Mouse (Mus musculus): ENCODE results near the gene Plcb1. TPM values are rescaled to one million over a fixed set of nuclear protein-coding genes. Genes with fewer than 3 reads are reported as not detected.

Gene Plcb1
- 2.8 and 6.4 TPM in 2 replicates for polyA plus RNA-seq (2011; ENCODE audit: insufficient read length, low read depth, missing spikeins)

DNA sequence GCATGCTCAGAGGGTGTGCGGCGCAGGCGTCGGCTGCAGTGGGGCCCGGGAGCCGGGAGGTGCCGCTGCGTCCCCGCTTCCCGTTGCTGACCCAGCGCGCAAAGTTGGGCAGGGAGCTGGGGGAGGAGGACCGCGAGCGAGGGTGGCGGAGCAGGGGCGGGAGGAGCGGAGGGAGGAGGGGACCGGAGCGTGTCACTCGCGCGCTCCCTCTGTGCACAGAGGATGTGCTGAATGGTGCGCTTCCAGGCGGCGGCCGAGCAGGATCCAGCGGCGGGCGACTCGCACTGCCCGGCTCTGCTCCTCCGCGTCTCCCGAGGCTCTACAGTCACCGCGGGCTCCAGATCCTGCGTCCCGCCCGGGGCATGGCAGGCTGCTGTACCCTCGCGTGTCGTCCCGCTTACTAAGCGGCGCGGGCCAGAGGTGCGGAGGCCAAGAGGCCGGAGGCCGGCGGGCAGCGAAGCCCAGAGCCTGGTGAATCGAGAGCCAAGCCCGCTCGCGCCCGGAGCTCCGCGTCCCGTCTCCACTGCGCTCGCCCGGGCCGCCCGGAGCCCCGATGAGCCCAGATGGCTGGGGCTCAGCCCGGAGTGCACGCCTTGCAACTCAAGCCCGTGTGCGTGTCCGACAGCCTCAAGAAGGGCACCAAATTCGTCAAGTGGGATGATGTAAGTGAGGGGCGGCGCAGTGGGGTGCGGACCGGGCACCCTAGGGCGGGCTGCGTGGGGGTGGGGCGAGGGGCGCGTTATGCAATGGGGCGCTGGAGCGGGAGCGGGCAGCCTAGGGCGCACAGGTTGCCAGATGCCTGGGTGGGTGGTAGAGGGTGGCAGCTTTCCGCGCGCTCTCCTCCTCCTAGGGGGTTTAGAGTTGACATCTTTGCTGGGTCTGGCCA, at the start of gene Plcb1:
Gene Plcb1, plus strand, starts transcription at position 98 of the 886 bp plus-strand sequence.
- peak; percentile 81 for TF ChIP-seq CTCF (IDR thresholded peaks at IDR 0.05; ENCODE audit: borderline replicate concordance, insufficient read depth, low read length)
- peak; percentile 64 for TF ChIP-seq POLR2A (IDR thresholded peaks at IDR 0.05; ENCODE audit: low read depth, low read length)
- H3K27ac ChIP-seq (ENCODE audit: insufficient read depth, low read length) = no peak within 1 kb of the TSS

DNA sequence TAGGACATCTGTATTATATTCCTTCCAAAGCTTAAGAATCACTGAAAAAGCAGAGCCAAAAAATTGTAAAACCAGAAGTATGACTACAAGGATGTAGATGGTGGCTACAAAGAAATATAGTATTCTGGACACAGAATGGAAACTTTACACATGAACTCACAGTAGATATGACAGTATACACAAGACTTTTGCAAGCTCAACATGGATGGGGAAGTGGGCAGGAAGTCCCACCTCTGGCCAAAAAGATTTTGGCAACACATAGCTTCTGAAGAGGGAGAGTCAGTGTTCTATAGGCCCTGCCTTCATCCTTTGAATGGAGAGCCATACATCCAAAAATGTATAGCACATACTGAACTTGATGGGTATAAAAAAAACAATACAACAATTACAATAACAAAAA, 30.3 kb upstream of the Plcb1 start:
- Histone ChIP-seq H3K4me3 (ENCODE audit: insufficient read depth, low read length) (no peak overlapping the region), H3K27ac (ENCODE audit: insufficient read depth, low read length) (no peak overlapping the region), H3K4me1 (ENCODE audit: control insufficient read depth, insufficient read depth, low read length) (no peaks in the 10 kb centered on the region)
- TF ChIP-seq CTCF (IDR thresholded peaks at IDR 0.05; ENCODE audit: borderline replicate concordance, insufficient read depth, low read length) (no peak), POLR2A (IDR thresholded peaks at IDR 0.05; ENCODE audit: low read depth, low read length) (no peak)

More for the DNA sequence above, at the start of gene Plcb1:
- Histone ChIP-seq H3K4me3 (ENCODE audit: insufficient read depth, low read length) (peak within 1 kb of the TSS; percentile 51), H3K4me1 (ENCODE audit: control insufficient read depth, insufficient read depth, low read length) (no peaks in the 10 kb centered on the region)

DNA sequence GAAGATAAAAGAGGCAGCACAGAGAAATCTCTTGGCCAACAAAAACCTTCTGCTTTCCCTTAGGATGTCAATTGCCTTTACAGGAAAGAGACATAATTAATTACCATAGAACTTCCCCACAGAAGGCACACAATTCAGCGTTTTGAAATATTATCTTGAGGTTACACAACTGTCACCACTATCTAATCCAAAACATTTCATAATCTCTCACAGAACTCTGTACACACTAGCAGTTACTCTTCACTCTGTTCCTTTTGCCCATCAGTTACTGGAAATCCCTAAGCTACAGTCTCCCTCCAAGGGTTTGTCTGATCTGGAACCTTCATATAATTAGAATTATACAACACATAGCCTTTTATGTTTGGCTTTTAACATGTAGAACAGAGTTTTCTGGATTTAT, 29.8 kb upstream of the Plcb1 start:
- no peak overlapping the region for H3K27ac ChIP-seq (ENCODE audit: insufficient read depth, low read length)
- no peak overlapping the region for H3K4me3 ChIP-seq (ENCODE audit: insufficient read depth, low read length)
- H3K4me1 ChIP-seq (ENCODE audit: control insufficient read depth, insufficient read depth, low read length) = no peaks in the 10 kb centered on the region
- TF ChIP-seq CTCF (IDR thresholded peaks at IDR 0.05; ENCODE audit: borderline replicate concordance, insufficient read depth, low read length) = no peak
- no peak for TF ChIP-seq POLR2A (IDR thresholded peaks at IDR 0.05; ENCODE audit: low read depth, low read length)

DNA sequence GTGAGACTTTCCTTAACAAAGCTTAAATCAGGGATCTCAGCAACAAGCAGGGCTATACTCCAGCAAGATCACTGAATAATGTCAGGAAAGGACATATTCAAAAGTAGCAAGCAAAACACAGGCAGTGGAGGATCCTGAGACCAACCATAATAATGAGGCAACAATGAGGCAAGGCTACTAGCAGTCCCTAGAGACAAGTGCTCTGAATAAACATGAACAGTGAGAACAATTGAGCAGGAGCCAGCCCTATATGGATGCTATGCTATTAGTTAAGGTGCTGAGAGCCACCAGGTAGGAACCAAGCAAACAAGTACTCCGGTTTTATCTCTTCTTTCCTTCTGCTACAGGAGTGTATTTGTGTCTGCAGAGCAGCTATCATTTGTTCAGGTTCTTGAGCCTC, 24.8 kb upstream of the Plcb1 start:
- no peak overlapping the region for H3K27ac ChIP-seq (ENCODE audit: insufficient read depth, low read length)

DNA sequence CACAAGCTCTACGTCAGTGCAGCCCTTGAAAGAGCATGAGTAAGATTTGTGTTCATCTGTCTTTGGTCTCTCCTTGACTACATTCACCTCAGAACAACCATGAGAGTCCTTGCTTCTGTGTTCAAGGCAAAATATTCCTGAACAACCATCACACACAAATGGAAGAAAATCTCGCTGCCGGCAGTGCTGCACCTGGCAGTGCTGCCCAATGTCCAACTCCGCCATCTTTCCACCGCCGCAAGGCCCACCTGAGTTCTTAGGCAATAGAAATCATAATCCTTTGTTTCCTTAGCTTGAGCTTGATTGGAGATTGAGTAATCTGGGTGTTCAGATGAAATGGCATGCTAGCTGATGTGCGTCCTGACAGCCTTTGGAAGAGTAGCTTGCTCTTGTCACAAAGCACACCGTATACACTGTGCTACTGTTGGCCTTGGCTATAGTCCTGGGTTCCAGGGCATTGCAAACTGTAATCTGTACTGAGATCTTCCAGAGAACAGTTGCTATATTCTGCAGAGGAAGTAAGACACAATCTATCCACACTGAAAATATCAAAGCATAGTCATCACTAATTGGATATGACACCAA, 22.4 kb upstream of the Plcb1 start:
- no peak overlapping the region for H3K4me3 ChIP-seq (ENCODE audit: insufficient read depth, low read length)
- H3K27ac ChIP-seq (ENCODE audit: insufficient read depth, low read length) = no peak overlapping the region
- H3K4me1 ChIP-seq (ENCODE audit: control insufficient read depth, insufficient read depth, low read length) = peaks cover 3% of the 10 kb centered on the region; the same call in 1 of the 2 replicates
- TF ChIP-seq CTCF (IDR thresholded peaks at IDR 0.05; ENCODE audit: borderline replicate concordance, insufficient read depth, low read length) = no peak

More for the DNA sequence above, 24.8 kb upstream of the Plcb1 start:
- Histone ChIP-seq H3K4me1 (ENCODE audit: control insufficient read depth, insufficient read depth, low read length) (peaks cover 3% of the 10 kb centered on the region; the same call in 1 of the 2 replicates), H3K4me3 (ENCODE audit: insufficient read depth, low read length) (no peak overlapping the region)
- TF ChIP-seq CTCF (IDR thresholded peaks at IDR 0.05; ENCODE audit: borderline replicate concordance, insufficient read depth, low read length) (no peak), POLR2A (IDR thresholded peaks at IDR 0.05; ENCODE audit: low read depth, low read length) (no peak)

DNA sequence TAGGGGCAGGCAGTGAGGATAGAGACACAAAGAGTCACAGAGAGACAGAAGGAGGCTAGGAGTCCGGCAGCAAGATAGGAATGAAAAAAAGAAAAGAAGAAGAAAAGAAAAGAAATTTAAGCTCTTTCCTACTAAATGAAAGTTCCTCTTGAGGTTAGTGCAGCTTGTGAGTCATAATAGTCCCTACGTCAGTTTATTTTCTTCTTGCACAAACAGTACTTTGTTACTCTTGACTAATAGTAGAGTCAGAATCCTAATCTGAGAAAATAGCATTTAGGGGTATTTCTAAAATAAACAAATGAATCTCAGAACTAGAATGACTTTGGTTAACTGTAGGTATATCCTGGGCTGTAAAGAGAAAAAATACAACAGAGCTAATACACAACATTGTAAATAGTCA, 21.4 kb upstream of the Plcb1 start:
- Histone ChIP-seq H3K4me1 (ENCODE audit: control insufficient read depth, insufficient read depth, low read length) (peaks cover 3% of the 10 kb centered on the region; the same call in 1 of the 2 replicates), H3K4me3 (ENCODE audit: insufficient read depth, low read length) (no peak overlapping the region), H3K27ac (ENCODE audit: insufficient read depth, low read length) (no peak overlapping the region)
- TF ChIP-seq CTCF (IDR thresholded peaks at IDR 0.05; ENCODE audit: borderline replicate concordance, insufficient read depth, low read length) (no peak), POLR2A (IDR thresholded peaks at IDR 0.05; ENCODE audit: low read depth, low read length) (no peak)

DNA sequence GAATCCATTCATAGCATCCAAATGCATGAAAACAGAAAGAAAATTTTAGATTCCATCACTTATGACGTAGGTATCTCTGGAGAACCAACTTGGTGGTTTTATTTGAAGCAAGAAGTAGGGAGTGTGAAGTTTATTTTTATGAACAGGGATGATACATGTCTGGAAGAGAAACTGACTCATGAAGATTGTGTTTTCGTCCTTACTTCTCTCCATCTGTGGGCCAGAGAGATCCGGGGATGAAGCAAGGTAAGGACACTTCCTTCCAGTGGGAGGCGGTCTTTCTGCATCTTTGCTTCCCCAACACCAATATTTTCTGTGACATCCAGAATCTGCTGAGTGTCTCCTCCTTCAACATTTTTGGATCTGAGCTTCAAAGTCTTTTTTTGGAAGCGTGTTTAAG, 6.0 kb upstream of the Plcb1 start:
- Histone ChIP-seq H3K4me1 (ENCODE audit: control insufficient read depth, insufficient read depth, low read length) (no peaks in the 10 kb centered on the region), H3K4me3 (ENCODE audit: insufficient read depth, low read length) (no peak overlapping the region), H3K27ac (ENCODE audit: insufficient read depth, low read length) (no peak overlapping the region)
- no peak for TF ChIP-seq POLR2A (IDR thresholded peaks at IDR 0.05; ENCODE audit: low read depth, low read length)

DNA sequence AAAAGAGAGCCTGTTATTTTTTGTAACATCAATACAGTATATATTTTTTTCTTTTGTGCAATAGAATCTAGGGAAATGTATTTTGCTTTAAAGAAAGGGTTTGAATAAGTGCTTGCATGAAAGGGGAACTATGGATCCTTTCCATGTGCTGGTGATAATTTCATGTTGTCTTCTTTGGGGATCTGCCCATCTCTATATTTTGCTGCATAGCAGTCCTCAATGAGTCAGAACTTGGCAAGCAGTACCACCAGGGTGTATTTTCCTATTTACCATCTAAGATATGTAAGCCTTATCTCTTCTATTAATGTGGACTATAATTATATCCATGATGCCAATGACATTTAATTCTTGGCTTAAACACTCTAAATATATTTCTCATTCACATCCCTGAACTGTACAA, 5.6 kb upstream of the Plcb1 start:
- H3K4me1 ChIP-seq (ENCODE audit: control insufficient read depth, insufficient read depth, low read length) = no peaks in the 10 kb centered on the region
- TF ChIP-seq POLR2A (IDR thresholded peaks at IDR 0.05; ENCODE audit: low read depth, low read length) = no peak
- TF ChIP-seq CTCF (IDR thresholded peaks at IDR 0.05; ENCODE audit: borderline replicate concordance, insufficient read depth, low read length) = no peak
- H3K27ac ChIP-seq (ENCODE audit: insufficient read depth, low read length) = no peak overlapping the region
- H3K4me3 ChIP-seq (ENCODE audit: insufficient read depth, low read length) = no peak overlapping the region

DNA sequence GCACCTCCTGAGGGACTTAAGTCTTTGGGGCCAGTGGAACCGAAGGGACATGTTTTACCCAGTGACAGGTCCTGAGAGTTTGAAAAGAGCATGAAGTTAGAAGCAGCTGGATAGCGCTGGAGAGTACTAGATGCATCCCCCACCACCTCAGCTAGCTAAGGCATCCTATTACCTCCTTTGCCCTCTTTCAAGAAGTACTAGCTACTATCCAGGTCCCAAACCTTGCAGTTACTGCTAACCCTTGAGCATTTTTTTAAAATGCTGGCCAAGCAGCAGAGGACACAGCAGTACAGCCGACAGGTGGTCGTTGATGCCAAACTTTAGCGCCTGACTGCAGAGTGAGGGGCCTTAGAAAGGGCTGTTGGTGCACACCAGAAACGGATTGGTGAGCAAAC, 986 bp downstream of the Plcb1 start:
- Histone ChIP-seq H3K4me1 (ENCODE audit: control insufficient read depth, insufficient read depth, low read length) (no peaks in the 10 kb centered on the region), H3K27ac (ENCODE audit: insufficient read depth, low read length) (no peak overlapping the region), H3K4me3 (ENCODE audit: insufficient read depth, low read length) (peak overlapping the region; percentile 51)
- TF ChIP-seq POLR2A (IDR thresholded peaks at IDR 0.05; ENCODE audit: low read depth, low read length) = no peak
- TF ChIP-seq CTCF (IDR thresholded peaks at IDR 0.05; ENCODE audit: borderline replicate concordance, insufficient read depth, low read length) = no peak
